Mouse (Mus musculus): ENCODE measurements around the gene Nfrkb.
A peak's percentile ranks its signal among the peaks of the same experiment; 100 is the strongest.

DNA sequence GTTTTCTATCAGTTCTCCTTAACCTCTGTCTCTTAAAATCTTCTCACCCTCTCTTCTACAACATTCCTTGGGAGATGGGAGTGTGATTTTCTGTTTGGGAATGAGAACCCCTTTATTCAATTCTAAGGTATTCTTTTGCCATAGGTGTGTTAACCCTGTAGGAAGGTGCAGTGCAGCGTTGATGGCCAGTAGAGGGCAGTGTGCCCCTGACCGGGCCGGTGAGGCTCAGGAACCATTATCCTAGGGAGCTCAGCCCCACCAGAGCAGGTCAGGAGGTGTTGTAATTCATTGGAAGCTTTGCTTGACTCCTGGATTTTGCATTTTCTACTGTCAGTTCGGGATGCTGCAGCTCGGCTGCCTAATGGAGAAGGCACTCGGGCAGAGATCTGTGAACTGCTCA lies 19.2 kb downstream of the Nfrkb start:
- TF ChIP-seq CTCF (IDR thresholded peaks at IDR 0.05; ENCODE audit: borderline replicate concordance, extremely low read depth, insufficient read depth, insufficient read length) (peak; percentile 65; the same call in 1 of the 2 replicates), POLR2A (IDR thresholded peaks at IDR 0.05; ENCODE audit: borderline replicate concordance, extremely low read depth, insufficient read depth, insufficient read length, poor library complexity, severe bottlenecking) (no peak)

Data from brain, embryonic 14.5 days (tissue).